Mouse (Mus musculus) kidney, adult 2 months (tissue): ENCODE measurements around the gene Esm1. TPM values are rescaled to one million over a fixed set of nuclear protein-coding genes. Genes with fewer than 3 reads are reported as not detected.

Experiments used
- DNase-seq: peaks from one replicate; pipeline ENCODE4 v3.0.0; 2021
- H3K27ac ChIP-seq: fragments of 200-500 bp; 2 replicates; pipeline ENCODE4 v1.5.1; 2012; ENCODE audit warnings: low read depth, low read length, control low read depth, inconsistent platforms; ENCODE audit not compliant: insufficient read depth
- H3K27me3 ChIP-seq: fragments of 200-500 bp; replicated peaks from 2 replicates; pipeline ENCODE4 v1.6.1; 2012; ENCODE audit warnings: mild to moderate bottlenecking, moderate library complexity, low read length, inconsistent platforms; ENCODE audit not compliant: control insufficient read depth, insufficient read depth
- H3K36me3 ChIP-seq: fragments of 200-500 bp; 2 replicates; pipeline ENCODE4 v1.6.1; 2012; ENCODE audit warnings: mild to moderate bottlenecking, moderate library complexity, low read length, inconsistent platforms; ENCODE audit not compliant: control insufficient read depth, insufficient read depth
- H3K4me1 ChIP-seq: fragments of 200-500 bp; 2 replicates; pipeline ENCODE4 v1.6.1; 2011; ENCODE audit warnings: low read length; ENCODE audit not compliant: control insufficient read depth, insufficient read depth
- H3K4me3 ChIP-seq: fragments of 200-500 bp; 2 replicates; pipeline ENCODE4 v1.5.1; 2011; ENCODE audit warnings: mild to moderate bottlenecking, low read depth, low read length, control low read depth; ENCODE audit not compliant: insufficient read depth
- CTCF ChIP-seq: fragments of 200-500 bp; conservative IDR thresholded peaks from 2 replicates; pipeline ENCODE4 v1.5.1; 2011; ENCODE audit warnings: low read depth, mild to moderate bottlenecking, control low read depth, low read length, moderate library complexity, mixed read lengths; ENCODE audit not compliant: insufficient read depth, insufficient read length
- POLR2A ChIP-seq: fragments of 200-500 bp; IDR thresholded peaks from one replicate; pipeline ENCODE4 v1.6.1; 2011; ENCODE audit warnings: low read depth, low read length, control low read depth
- WGBS: fragments of 180-500 bp; shearing (Covaris S2); methylation state at CpG from one replicate; pipeline ENCODE4 v1.1.7; 2018; 5-methylcytosine and 5-hydroxymethylcytosine counted together
- polyA plus RNA-seq: library from polyadenylated mRNA; depleted of rRNA; stranded (reverse); fragments of >200 nt; gene quantifications from 2 replicates; pipeline ENCODE4 v1.2.3, GENCODE M21; 2012; rRNA removed

The Esm1 gene
- polyA plus RNA-seq, 1 experiment = 16.4 TPM

DNA sequence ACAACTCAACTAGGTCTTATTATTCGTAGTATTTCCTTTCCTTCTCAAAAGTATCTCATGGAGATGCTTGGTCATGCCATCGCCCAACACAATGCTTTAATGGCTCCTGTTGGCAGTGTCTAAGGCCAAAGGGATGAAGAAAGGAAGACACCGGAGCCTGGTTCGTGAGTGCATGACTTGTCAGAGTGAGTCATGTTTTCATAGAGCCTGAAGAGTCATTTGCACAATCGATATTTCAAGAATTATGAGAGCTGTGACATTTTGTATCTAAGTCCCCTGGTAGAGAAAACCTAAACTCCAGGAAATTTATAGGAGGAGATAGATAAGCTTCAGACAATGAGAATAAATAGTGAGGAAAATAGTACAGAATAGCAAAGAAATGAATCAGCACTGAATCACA, 49.8 kb downstream of the Esm1 start:
- H3K4me1 ChIP-seq = no peaks in the 10 kb centered on the region
- no peak for DNase-seq

DNA sequence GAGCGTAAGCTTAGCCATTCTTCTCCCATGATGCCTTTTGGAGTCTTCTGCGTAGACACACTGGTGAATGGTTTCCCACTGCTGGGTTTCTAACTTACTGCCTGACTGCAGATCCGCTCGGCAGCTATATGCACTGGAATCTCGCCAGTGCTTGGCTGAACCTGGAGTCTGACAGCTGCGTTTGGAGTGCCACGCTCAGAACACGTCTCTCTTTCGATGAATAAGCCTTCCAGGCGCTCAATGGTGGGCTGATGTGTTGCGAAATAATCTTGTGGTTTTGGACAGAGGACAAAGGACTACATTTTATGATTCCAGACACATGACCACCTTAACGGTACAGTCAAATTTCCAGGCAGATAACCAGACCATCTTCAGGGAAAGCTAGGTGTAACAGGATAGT, 53.4 kb downstream of the Esm1 start:
- TF ChIP-seq CTCF (no peak), POLR2A (no peak)
- no peak overlapping the region for H3K27ac ChIP-seq
- no peak overlapping the region for H3K4me3 ChIP-seq
- no peaks in the 10 kb centered on the region for H3K36me3 ChIP-seq
- H3K4me1 ChIP-seq = no peaks in the 10 kb centered on the region
- no peak for DNase-seq
- WGBS = 72% methylated on average over 12 of the region's 12 CpGs
- no peaks in the 10 kb centered on the region for H3K27me3 ChIP-seq

More for the DNA sequence above, 49.8 kb downstream of the Esm1 start:
- Histone ChIP-seq H3K36me3 (no peaks in the 10 kb centered on the region), H3K4me3 (no peak overlapping the region), H3K27ac (no peak overlapping the region), H3K27me3 (no peaks in the 10 kb centered on the region)
- WGBS = 93% methylated on average over 5 of the region's 5 CpGs
- no peak for TF ChIP-seq CTCF
- TF ChIP-seq POLR2A = no peak

DNA sequence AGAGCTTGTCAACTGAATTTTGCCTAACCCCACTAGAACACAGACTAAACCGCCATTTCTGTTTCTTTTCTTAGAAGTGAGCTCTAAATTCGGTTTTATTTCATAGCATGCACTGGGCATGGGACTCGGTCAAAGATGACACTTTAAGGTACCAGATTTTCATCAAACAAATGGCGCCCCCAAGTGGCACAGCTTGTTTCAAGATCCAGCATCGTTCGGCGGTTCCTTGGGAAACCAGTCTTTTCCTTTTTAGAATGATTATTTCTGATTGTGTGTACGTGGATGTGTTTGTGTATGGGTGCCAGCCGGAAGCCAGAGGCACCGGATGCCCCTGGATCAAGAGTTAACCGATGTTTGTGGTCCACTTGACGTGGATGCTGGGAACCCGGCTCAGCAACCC, 55.8 kb downstream of the Esm1 start:
- no peaks in the 10 kb centered on the region for H3K36me3 ChIP-seq
- 16% methylated on average over 13 of the region's 13 CpGs for WGBS
- no peak overlapping the region for H3K27ac ChIP-seq
- DNase-seq = peak; percentile 59
- H3K4me3 ChIP-seq = no peak overlapping the region
- H3K27me3 ChIP-seq = no peaks in the 10 kb centered on the region
- TF ChIP-seq POLR2A (no peak), CTCF (peak; percentile 58)
- H3K4me1 ChIP-seq = no peaks in the 10 kb centered on the region

DNA sequence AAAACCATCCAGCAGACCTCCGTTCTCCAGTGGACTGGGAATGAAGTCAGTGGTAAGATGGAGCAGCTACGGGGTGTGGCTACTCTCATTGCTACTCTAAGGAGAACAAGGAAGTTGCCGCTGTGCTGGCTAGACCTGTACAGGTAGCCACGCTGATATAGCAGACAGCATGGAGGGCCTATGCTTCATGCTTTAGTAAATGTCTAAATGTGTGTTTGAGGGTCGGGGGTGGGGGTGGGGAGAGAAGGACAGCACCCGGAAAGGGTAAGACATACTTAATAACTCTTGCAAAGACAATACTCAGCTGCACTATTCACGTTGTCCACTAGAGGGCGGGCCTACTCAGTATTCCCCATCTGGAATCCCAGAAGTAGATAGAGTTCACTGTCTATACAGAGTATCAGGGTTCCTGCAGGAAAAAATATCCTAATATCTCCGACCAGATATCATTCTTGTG, 57.1 kb downstream of the Esm1 start:
- DNase-seq = peak; percentile 75
- Histone ChIP-seq H3K36me3 (no peaks in the 10 kb centered on the region), H3K4me1 (no peaks in the 10 kb centered on the region), H3K27ac (no peak overlapping the region), H3K4me3 (peak overlapping the region; percentile 1; the same call in 1 of the 2 replicates), H3K27me3 (no peaks in the 10 kb centered on the region)
- TF ChIP-seq CTCF (peak; percentile 48), POLR2A (no peak)
- 23% methylated on average over 9 of the region's 9 CpGs for WGBS

DNA sequence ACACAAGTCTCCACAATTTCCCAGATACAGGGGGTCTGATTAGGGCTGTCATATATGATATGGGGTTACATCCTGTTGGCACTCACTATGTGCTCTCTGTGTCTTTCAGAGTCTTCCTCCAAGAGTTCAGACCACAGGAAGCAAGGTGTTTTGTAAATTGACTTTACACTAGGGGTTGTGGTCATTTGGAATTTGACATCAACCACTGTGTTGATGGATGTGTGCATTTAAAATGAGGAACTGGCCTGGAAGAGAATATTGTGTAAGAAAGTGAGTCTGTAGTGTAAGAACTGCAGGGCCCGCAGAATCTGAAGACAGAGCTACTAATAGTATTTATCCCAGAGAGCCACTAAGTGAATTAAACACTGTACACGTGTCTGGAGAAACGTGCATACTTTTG, 57.7 kb downstream of the Esm1 start:
- Histone ChIP-seq H3K4me3 (no peak overlapping the region), H3K27me3 (no peaks in the 10 kb centered on the region), H3K36me3 (no peaks in the 10 kb centered on the region), H3K4me1 (no peaks in the 10 kb centered on the region), H3K27ac (no peak overlapping the region)
- WGBS = 75% methylated on average over 3 of the region's 3 CpGs
- DNase-seq = no peak
- TF ChIP-seq CTCF = no peak
- no peak for TF ChIP-seq POLR2A

Other genes starting within 250 kb of the Esm1 start
- gene Ccno, start 221.9 kb upstream of the Esm1 start, polyA plus RNA-seq = 0.47 and 1.1 TPM in 2 replicates
- not detected in 2 replicates for gene Mcidas, start 215.8 kb upstream of the Esm1 start, polyA plus RNA-seq
- 0.05 TPM in 1 of 2 replicates, not detected in the other for gene Cdc20b, start 174.5 kb upstream of the Esm1 start, polyA plus RNA-seq
- 6.5 and 9.2 TPM in 2 replicates for gene Gpx8, start 163.2 kb upstream of the Esm1 start, polyA plus RNA-seq
- gene Gzma, start 108.7 kb upstream of the Esm1 start, polyA plus RNA-seq = 0.35 and 1.1 TPM in 2 replicates
- gene Gzmk, start 16.2 kb downstream of the Esm1 start, polyA plus RNA-seq = not detected in 2 replicates
- 6.9 and 10.0 TPM in 2 replicates for gene BC067074, start 83.5 kb downstream of the Esm1 start, polyA plus RNA-seq